Mouse (Mus musculus) erythroblast, embryonic 14.5 days (primary cell): ENCODE results near the gene Mrps27.

Experiments
- GATA1 ChIP-seq: IDR thresholded peaks from 2 replicates; pipeline ENCODE4 v1.6.1; 2012; ENCODE audit warnings: low read length, inconsistent platforms, mixed read lengths
- TAL1 ChIP-seq: IDR thresholded peaks from 3 replicates; pipeline ENCODE4 v1.6.1; 2012; ENCODE audit warnings: low read length, inconsistent platforms, mixed read lengths

DNA sequence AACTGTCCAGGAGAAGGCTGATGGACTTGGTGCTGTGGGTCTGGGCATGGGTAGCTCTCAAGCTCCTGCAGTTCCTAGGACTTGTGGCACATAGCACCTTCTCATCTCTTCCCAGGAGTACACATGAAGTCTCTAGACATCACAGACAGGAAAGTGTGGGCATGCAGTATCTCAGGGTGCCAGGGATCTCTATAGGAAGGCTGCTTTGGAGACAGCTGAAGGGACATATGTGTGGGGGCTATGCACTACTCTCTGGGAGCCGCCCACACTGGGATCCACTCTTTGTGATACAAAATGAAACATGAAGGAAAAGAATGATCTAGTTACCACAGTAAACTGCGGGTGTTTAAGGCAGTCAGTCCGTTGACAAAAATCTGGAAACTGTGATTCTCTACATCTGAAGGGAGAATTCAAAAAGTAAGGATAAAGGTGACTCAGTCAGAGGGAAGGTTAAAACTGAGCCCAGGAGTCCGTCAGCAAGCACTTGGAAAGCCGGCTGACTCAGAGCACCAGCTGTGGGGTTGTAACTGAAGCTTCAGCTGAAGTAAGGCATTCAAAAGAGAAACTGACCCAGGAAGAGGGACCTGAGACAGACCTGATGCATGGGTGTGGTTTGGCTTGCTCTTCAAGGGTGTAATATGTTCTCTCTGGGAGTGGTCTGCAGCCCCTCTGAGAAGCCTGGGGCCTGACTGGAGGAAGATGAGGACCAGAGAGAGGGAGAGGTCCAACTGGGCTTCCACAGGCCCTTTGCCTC lies 22.0 kb downstream of the Mrps27 start:
- no peak for TF ChIP-seq TAL1
- TF ChIP-seq GATA1: no peak
